Mouse (Mus musculus): ENCODE results near the gene Rcor1. TPM values are rescaled to one million over a fixed set of nuclear protein-coding genes. Genes with fewer than 3 reads are reported as not detected.
A peak's percentile ranks its signal among the peaks of the same experiment; 100 is the strongest.

The Rcor1 gene
- polyA plus RNA-seq, 1 experiment from 2014 or later, result 13.0 TPM

- Histone ChIP-seq H3K4me2 (replicated peaks) (no peak overlapping the region), H3K4me1 (peaks cover 38% of the 10 kb centered on the region), H3K4me3 (replicated peaks) (no peak overlapping the region), H3K9ac (no peak overlapping the region), H3K27me3 (no peaks in the 10 kb centered on the region), H3K9me3 (replicated peaks) (no peaks in the 10 kb centered on the region), H3K27ac (replicated peaks) (no peak overlapping the region), H3K36me3 (no peaks in the 10 kb centered on the region)
- 64% methylated on average over 9 of the region's 9 CpGs for WGBS
- ATAC-seq (ENCODE audit: insufficient number of reproducible peaks, low FRiP score, low TSS enrichment, low read depth), result no peak
Measured at GRCm38 (mm10) chr12:111004142-111004541, 35.0 kb upstream of the Rcor1 start.

DNA sequence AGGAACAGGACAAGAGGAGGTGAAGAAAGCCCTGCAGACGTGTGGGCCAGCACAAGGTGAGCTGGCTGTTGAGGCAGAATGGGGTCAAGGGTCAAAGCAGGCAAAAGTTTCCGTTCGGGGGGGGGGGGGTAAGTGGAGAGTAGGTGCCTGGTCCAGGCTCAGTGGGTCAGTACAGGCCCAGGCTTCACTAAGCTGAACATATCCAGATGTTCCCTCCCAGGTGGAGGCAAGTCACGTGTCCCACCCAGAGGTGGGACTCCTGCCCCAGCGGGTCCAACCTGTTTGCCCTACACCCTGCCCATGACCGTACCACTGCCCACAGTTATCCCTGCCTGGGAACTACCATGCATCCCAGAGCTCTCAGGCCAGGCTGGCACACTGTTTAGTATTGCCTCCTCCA, 33.3 kb upstream of the Rcor1 start:
- peak overlapping the region; percentile 83 for H3K27ac ChIP-seq (replicated peaks)
- WGBS, result 49% methylated on average over 6 of the region's 6 CpGs
- H3K27me3 ChIP-seq, result no peaks in the 10 kb centered on the region
- H3K4me1 ChIP-seq, result peaks cover 44% of the 10 kb centered on the region
- no peak overlapping the region for H3K4me3 ChIP-seq (replicated peaks)
- no peaks in the 10 kb centered on the region for H3K9me3 ChIP-seq (replicated peaks)
- H3K9ac ChIP-seq, result no peak overlapping the region
- no peaks in the 10 kb centered on the region for H3K36me3 ChIP-seq
- ATAC-seq (ENCODE audit: insufficient number of reproducible peaks, low FRiP score, low TSS enrichment, low read depth), result no peak
- H3K4me2 ChIP-seq (replicated peaks), result no peak overlapping the region

DNA sequence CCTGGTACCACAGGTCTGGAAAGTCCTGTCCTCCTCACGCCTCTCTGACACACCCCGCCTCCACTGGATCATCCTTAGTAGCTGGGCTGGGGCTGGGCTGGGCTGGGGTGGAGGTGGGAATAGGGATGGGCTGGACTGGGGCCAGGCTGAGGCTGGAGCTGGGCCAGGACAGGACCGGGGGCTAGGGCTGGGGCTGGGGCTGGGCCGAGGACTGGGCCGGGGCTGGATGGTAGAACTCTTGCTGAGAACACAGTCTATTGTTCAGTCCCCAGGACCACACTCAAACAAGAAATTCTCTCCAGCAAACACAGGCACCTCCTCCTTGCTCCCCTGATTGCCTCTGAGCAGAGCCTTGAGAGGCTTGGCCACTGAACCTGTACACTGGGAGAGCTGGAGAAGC, 32.8 kb upstream of the Rcor1 start:
- no peaks in the 10 kb centered on the region for H3K36me3 ChIP-seq
- H3K4me3 ChIP-seq (replicated peaks), result no peak overlapping the region
- no peaks in the 10 kb centered on the region for H3K27me3 ChIP-seq
- peak overlapping the region; percentile 83 for H3K27ac ChIP-seq (replicated peaks)
- H3K9ac ChIP-seq, result no peak overlapping the region
- peaks cover 44% of the 10 kb centered on the region for H3K4me1 ChIP-seq
- ATAC-seq (ENCODE audit: insufficient number of reproducible peaks, low FRiP score, low TSS enrichment, low read depth), result 0 out of 2 replicates have a peak, but pooled peaks have one; percentile 30
- no peak overlapping the region for H3K4me2 ChIP-seq (replicated peaks)
- 50% methylated on average over 5 of the region's 5 CpGs for WGBS
- no peaks in the 10 kb centered on the region for H3K9me3 ChIP-seq (replicated peaks)

- Histone ChIP-seq H3K4me3 (replicated peaks) (no peak overlapping the region), H3K9me3 (replicated peaks) (no peaks in the 10 kb centered on the region), H3K4me1 (peaks cover 44% of the 10 kb centered on the region), H3K27ac (replicated peaks) (peak overlapping the region; percentile 83), H3K9ac (no peak overlapping the region), H3K36me3 (no peaks in the 10 kb centered on the region), H3K27me3 (no peaks in the 10 kb centered on the region), H3K4me2 (replicated peaks) (no peak overlapping the region)
- 63% methylated on average over 14 of the region's 14 CpGs for WGBS
- 0 out of 2 replicates have a peak, but pooled peaks have one; percentile 10 for ATAC-seq (ENCODE audit: insufficient number of reproducible peaks, low FRiP score, low TSS enrichment, low read depth)
Measured at GRCm38 (mm10) chr12:111007134-111008103, 31.7 kb upstream of the Rcor1 start.

- H3K9ac ChIP-seq, result no peak overlapping the region
- no peak overlapping the region for H3K4me3 ChIP-seq (replicated peaks)
- H3K9me3 ChIP-seq (replicated peaks), result no peaks in the 10 kb centered on the region
- H3K4me1 ChIP-seq, result peaks cover 44% of the 10 kb centered on the region
- H3K36me3 ChIP-seq, result no peaks in the 10 kb centered on the region
- no peaks in the 10 kb centered on the region for H3K27me3 ChIP-seq
- peak; percentile 34; the same call in 1 of the 2 replicates for ATAC-seq (ENCODE audit: insufficient number of reproducible peaks, low FRiP score, low TSS enrichment, low read depth)
- WGBS, result 32% methylated on average over 11 of the region's 11 CpGs
- peak overlapping the region; percentile 83 for H3K27ac ChIP-seq (replicated peaks)
- H3K4me2 ChIP-seq (replicated peaks), result 0 out of 2 replicates have a peak overlapping the region, but pooled peaks have one; percentile 10
Measured at GRCm38 (mm10) chr12:111008500-111009490, 30.4 kb upstream of the Rcor1 start.

DNA sequence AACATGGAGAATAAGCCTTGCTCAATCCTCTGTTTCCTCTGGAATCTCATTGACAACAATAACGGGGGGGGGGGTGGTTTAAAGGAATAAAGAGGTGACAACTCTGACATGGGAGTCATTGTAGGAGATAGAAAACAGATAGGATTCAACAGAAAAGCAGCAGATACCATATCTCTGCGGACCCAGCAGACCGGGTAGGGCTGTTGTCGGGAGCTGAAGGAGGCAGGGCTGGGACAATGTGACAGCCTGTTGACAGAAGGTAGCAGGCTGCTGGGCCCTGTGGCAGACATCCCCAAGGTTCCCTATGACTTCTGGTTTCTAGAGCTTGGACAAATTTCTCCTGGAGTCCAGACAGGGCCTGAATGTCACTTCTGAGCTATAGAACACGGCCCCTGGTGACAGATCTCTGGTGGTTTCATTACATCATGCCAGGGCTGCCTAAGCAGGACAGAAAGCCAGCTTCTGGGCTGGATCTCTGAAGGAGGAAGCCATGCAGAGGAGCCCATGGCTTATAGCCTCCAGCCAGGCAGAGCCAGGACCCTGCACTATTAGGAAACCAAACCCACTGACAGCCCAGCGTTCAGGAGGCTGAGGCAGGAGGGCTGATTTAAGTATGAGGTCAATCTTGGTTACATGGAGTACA, 29.4 kb upstream of the Rcor1 start:
- H3K27me3 ChIP-seq, result no peaks in the 10 kb centered on the region
- no peaks in the 10 kb centered on the region for H3K36me3 ChIP-seq
- H3K9me3 ChIP-seq (replicated peaks), result no peaks in the 10 kb centered on the region
- 52% methylated on average over 6 of the region's 6 CpGs for WGBS
- H3K4me2 ChIP-seq (replicated peaks), result no peak overlapping the region
- H3K27ac ChIP-seq (replicated peaks), result peak overlapping the region; percentile 83
- H3K9ac ChIP-seq, result no peak overlapping the region
- no peak for ATAC-seq (ENCODE audit: insufficient number of reproducible peaks, low FRiP score, low TSS enrichment, low read depth)
- H3K4me3 ChIP-seq (replicated peaks), result no peak overlapping the region
- peaks cover 44% of the 10 kb centered on the region for H3K4me1 ChIP-seq

- 85% methylated on average over 3 of the region's 3 CpGs for WGBS
- Histone ChIP-seq H3K9me3 (replicated peaks) (no peaks in the 10 kb centered on the region), H3K9ac (no peak overlapping the region), H3K4me1 (peaks cover 7% of the 10 kb centered on the region; the same call in 1 of the 2 replicates), H3K4me2 (replicated peaks) (no peak overlapping the region), H3K27ac (replicated peaks) (no peak overlapping the region), H3K36me3 (no peaks in the 10 kb centered on the region), H3K27me3 (no peaks in the 10 kb centered on the region), H3K4me3 (replicated peaks) (no peak overlapping the region)
- no peak for ATAC-seq (ENCODE audit: insufficient number of reproducible peaks, low FRiP score, low TSS enrichment, low read depth)
Measured at GRCm38 (mm10) chr12:111016807-111017206, 22.3 kb upstream of the Rcor1 start.

GRCm38 (mm10) chr12:111018068-111018467, 21.1 kb upstream of the Rcor1 start:
- Histone ChIP-seq H3K9me3 (replicated peaks) (no peaks in the 10 kb centered on the region), H3K4me2 (replicated peaks) (no peak overlapping the region), H3K4me1 (peaks cover 7% of the 10 kb centered on the region; the same call in 1 of the 2 replicates), H3K27me3 (no peaks in the 10 kb centered on the region), H3K4me3 (replicated peaks) (no peak overlapping the region), H3K9ac (no peak overlapping the region), H3K36me3 (no peaks in the 10 kb centered on the region), H3K27ac (replicated peaks) (no peak overlapping the region)
- 90% methylated on average over 11 of the region's 11 CpGs for WGBS
- ATAC-seq (ENCODE audit: insufficient number of reproducible peaks, low FRiP score, low TSS enrichment, low read depth), result no peak

GRCm38 (mm10) chr12:111019086-111019485, 20.1 kb upstream of the Rcor1 start:
- Histone ChIP-seq H3K9ac (no peak overlapping the region), H3K27ac (replicated peaks) (no peak overlapping the region), H3K4me1 (peaks cover 7% of the 10 kb centered on the region; the same call in 1 of the 2 replicates), H3K4me2 (replicated peaks) (no peak overlapping the region), H3K36me3 (no peaks in the 10 kb centered on the region), H3K9me3 (replicated peaks) (no peaks in the 10 kb centered on the region), H3K27me3 (no peaks in the 10 kb centered on the region), H3K4me3 (replicated peaks) (no peak overlapping the region)
- 90% methylated on average over 2 of the region's 2 CpGs for WGBS
- no peak for ATAC-seq (ENCODE audit: insufficient number of reproducible peaks, low FRiP score, low TSS enrichment, low read depth)

DNA sequence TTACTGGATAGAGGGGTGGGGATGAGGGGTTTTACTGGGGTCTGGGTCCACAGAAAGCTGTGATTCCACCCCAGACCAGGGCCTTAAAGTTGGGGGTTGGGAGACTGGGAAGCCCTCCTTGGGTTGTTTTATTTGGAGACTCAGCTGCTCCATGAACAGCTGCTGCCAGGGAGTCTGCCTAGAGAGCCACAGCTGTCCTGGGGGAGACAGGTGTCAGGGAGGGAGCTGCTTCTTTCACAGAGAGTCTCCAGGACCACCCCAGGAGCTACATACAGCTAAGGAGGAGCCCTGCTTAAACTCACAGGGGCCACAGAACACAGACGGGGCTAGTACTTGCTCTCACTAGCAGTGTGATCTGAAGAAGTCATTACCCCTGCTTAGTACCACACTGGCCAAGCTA, 18.0 kb upstream of the Rcor1 start:
- H3K4me1 ChIP-seq, result no peaks in the 10 kb centered on the region
- no peaks in the 10 kb centered on the region for H3K9me3 ChIP-seq (replicated peaks)
- ATAC-seq (ENCODE audit: insufficient number of reproducible peaks, low FRiP score, low TSS enrichment, low read depth), result peak; percentile 72; the same call in 1 of the 2 replicates

More for the DNA sequence above, 18.0 kb upstream of the Rcor1 start:
- no peaks in the 10 kb centered on the region for H3K27me3 ChIP-seq
- no peak overlapping the region for H3K4me3 ChIP-seq (replicated peaks)
- WGBS, result 38% methylated on average over 1 of the region's 1 CpGs
- no peak overlapping the region; the same call in 1 of the 2 replicates for H3K27ac ChIP-seq (replicated peaks)
- H3K9ac ChIP-seq, result no peak overlapping the region
- no peak overlapping the region for H3K4me2 ChIP-seq (replicated peaks)
- H3K36me3 ChIP-seq, result no peaks in the 10 kb centered on the region

All from embryonic facial prominence, embryonic 15.5 days (tissue).